Mouse (Mus musculus): ENCODE data around the gene Gm9573. TPM values are rescaled to one million over a fixed set of nuclear protein-coding genes. Genes with fewer than 3 reads are reported as not detected.

The Gm9573 gene
- polyA plus RNA-seq, 1 experiment: 0.23 TPM

- H3K36me3 ChIP-seq (ENCODE audit: control insufficient read depth, insufficient read depth, low read length): no peaks in the 10 kb centered on the region
- no peak overlapping the region for H3K4me3 ChIP-seq (ENCODE audit: control insufficient read depth, insufficient read depth, low read length)
- peak; percentile 83 for DNase-seq
- H3K4me1 ChIP-seq (replicated peaks; ENCODE audit: control insufficient read depth, insufficient read depth, low read length): no peaks in the 10 kb centered on the region
- 21% methylated on average over 6 of the region's 6 CpGs for WGBS
- TF ChIP-seq CTCF (IDR thresholded peaks at IDR 0.05; ENCODE audit: borderline replicate concordance, control insufficient read depth, extremely low read depth, insufficient read depth, low read length, poor library complexity) (peak; percentile 37; the same call in 1 of the 2 replicates), POLR2A (IDR thresholded peaks at IDR 0.05; ENCODE audit: control insufficient read depth, extremely low read depth, insufficient read depth, low read length, poor library complexity) (no peak)
- H3K27me3 ChIP-seq (ENCODE audit: control insufficient read depth, insufficient read depth, low read length): no peaks in the 10 kb centered on the region
- H3K27ac ChIP-seq (ENCODE audit: control insufficient read depth, insufficient read depth, low read length): no peak overlapping the region
Measured at GRCm38 (mm10) chr17:35578211-35578610, 48.2 kb downstream of the Gm9573 start.

GRCm38 (mm10) chr17:35571477-35571876 lies 55.0 kb downstream of the Gm9573 start:
- Histone ChIP-seq H3K4me1 (replicated peaks; ENCODE audit: control insufficient read depth, insufficient read depth, low read length) (peaks cover 19% of the 10 kb centered on the region), H3K27ac (ENCODE audit: control insufficient read depth, insufficient read depth, low read length) (no peak overlapping the region), H3K27me3 (ENCODE audit: control insufficient read depth, insufficient read depth, low read length) (no peaks in the 10 kb centered on the region), H3K36me3 (ENCODE audit: control insufficient read depth, insufficient read depth, low read length) (no peaks in the 10 kb centered on the region), H3K4me3 (ENCODE audit: control insufficient read depth, insufficient read depth, low read length) (no peak overlapping the region)
- no peak for DNase-seq
- TF ChIP-seq CTCF (IDR thresholded peaks at IDR 0.05; ENCODE audit: borderline replicate concordance, control insufficient read depth, extremely low read depth, insufficient read depth, low read length, poor library complexity) (no peak), POLR2A (IDR thresholded peaks at IDR 0.05; ENCODE audit: control insufficient read depth, extremely low read depth, insufficient read depth, low read length, poor library complexity) (no peak)
- WGBS: 97% methylated on average over 7 of the region's 7 CpGs

GRCm38 (mm10) chr17:35570836-35571235 lies 55.6 kb downstream of the Gm9573 start:
- no peaks in the 10 kb centered on the region for H3K27me3 ChIP-seq (ENCODE audit: control insufficient read depth, insufficient read depth, low read length)
- H3K4me3 ChIP-seq (ENCODE audit: control insufficient read depth, insufficient read depth, low read length): no peak overlapping the region
- 94% methylated on average over 14 of the region's 14 CpGs for WGBS
- no peaks in the 10 kb centered on the region for H3K36me3 ChIP-seq (ENCODE audit: control insufficient read depth, insufficient read depth, low read length)
- no peak overlapping the region for H3K27ac ChIP-seq (ENCODE audit: control insufficient read depth, insufficient read depth, low read length)
- H3K4me1 ChIP-seq (replicated peaks; ENCODE audit: control insufficient read depth, insufficient read depth, low read length): peaks cover 19% of the 10 kb centered on the region
- TF ChIP-seq CTCF (IDR thresholded peaks at IDR 0.05; ENCODE audit: borderline replicate concordance, control insufficient read depth, extremely low read depth, insufficient read depth, low read length, poor library complexity) (no peak), POLR2A (IDR thresholded peaks at IDR 0.05; ENCODE audit: control insufficient read depth, extremely low read depth, insufficient read depth, low read length, poor library complexity) (no peak)
- no peak for DNase-seq

- Histone ChIP-seq H3K4me1 (replicated peaks; ENCODE audit: control insufficient read depth, insufficient read depth, low read length) (peaks cover 23% of the 10 kb centered on the region), H3K36me3 (ENCODE audit: control insufficient read depth, insufficient read depth, low read length) (no peaks in the 10 kb centered on the region), H3K27ac (ENCODE audit: control insufficient read depth, insufficient read depth, low read length) (no peak overlapping the region), H3K4me3 (ENCODE audit: control insufficient read depth, insufficient read depth, low read length) (peak overlapping the region; percentile 17), H3K27me3 (ENCODE audit: control insufficient read depth, insufficient read depth, low read length) (no peaks in the 10 kb centered on the region)
- DNase-seq: peak; percentile 26
- TF ChIP-seq POLR2A (IDR thresholded peaks at IDR 0.05; ENCODE audit: control insufficient read depth, extremely low read depth, insufficient read depth, low read length, poor library complexity) (no peak), CTCF (IDR thresholded peaks at IDR 0.05; ENCODE audit: borderline replicate concordance, control insufficient read depth, extremely low read depth, insufficient read depth, low read length, poor library complexity) (no peak)
- WGBS: 4% methylated on average over 28 of the region's 28 CpGs
Measured at GRCm38 (mm10) chr17:35569091-35569944, 57.1 kb downstream of the Gm9573 start.

Other genes with a start within 250 kb of the Gm9573 start
- gene H2-Q4, start 247.0 kb downstream of the Gm9573 start, polyA plus RNA-seq (2012; rRNA removed): 272 and 274 TPM in 2 replicates
- 115 and 165 TPM in 2 replicates for gene H2-Q6, start 201.8 kb downstream of the Gm9573 start, polyA plus RNA-seq (2012; rRNA removed)
- 412 and 617 TPM in 2 replicates for gene H2-Q7, start 187.5 kb downstream of the Gm9573 start, polyA plus RNA-seq (2012; rRNA removed)
- 15.3 and 18.6 TPM in 2 replicates for gene H2-Q10, start 156.5 kb downstream of the Gm9573 start, polyA plus RNA-seq (2012; rRNA removed)
- gene Pou5f1, start 120.6 kb downstream of the Gm9573 start, polyA plus RNA-seq (2012; rRNA removed): 0.50 and 0.71 TPM in 2 replicates
- gene Tcf19, start 109.8 kb downstream of the Gm9573 start, polyA plus RNA-seq (2012; rRNA removed): 64.4 and 92.6 TPM in 2 replicates
- 19.3 and 19.5 TPM in 2 replicates for gene Cchcr1, start 109.5 kb downstream of the Gm9573 start, polyA plus RNA-seq (2012; rRNA removed)
- gene Psors1c2, start 93.4 kb downstream of the Gm9573 start, polyA plus RNA-seq (2012; rRNA removed): 10.2 and 11.2 TPM in 2 replicates
- gene Cdsn, start 74.5 kb downstream of the Gm9573 start, polyA plus RNA-seq (2012; rRNA removed): 1.8 and 3.3 TPM in 2 replicates
- 0.58 and 0.59 TPM in 2 replicates for gene 2300002M23Rik, start 59.2 kb downstream of the Gm9573 start, polyA plus RNA-seq (2012; rRNA removed)
- 0.82 and 1.3 TPM in 2 replicates for gene Sfta2, start 25.1 kb downstream of the Gm9573 start, polyA plus RNA-seq (2012; rRNA removed)
- gene Mucl3, start 17.1 kb upstream of the Gm9573 start, polyA plus RNA-seq (2012; rRNA removed): 0.05 and 0.11 TPM in 2 replicates
- 153 and 171 TPM in 2 replicates for gene Vars2, start 41.0 kb upstream of the Gm9573 start, polyA plus RNA-seq (2012; rRNA removed)
- gene Gtf2h4, start 47.1 kb upstream of the Gm9573 start, polyA plus RNA-seq (2012; rRNA removed): 317 and 352 TPM in 2 replicates
- 33.6 and 43.6 TPM in 2 replicates for gene Ddr1, start 78.0 kb upstream of the Gm9573 start, polyA plus RNA-seq (2012; rRNA removed)
- gene Ier3, start 195.0 kb upstream of the Gm9573 start, polyA plus RNA-seq (2012; rRNA removed): 6.2 and 6.4 TPM in 2 replicates
- gene Flot1, start 196.6 kb upstream of the Gm9573 start, polyA plus RNA-seq (2012; rRNA removed): 62.4 and 70.4 TPM in 2 replicates
- gene Tubb5, start 211.7 kb upstream of the Gm9573 start, polyA plus RNA-seq (2012; rRNA removed): 1,522 and 2,049 TPM in 2 replicates
- 17.4 and 22.4 TPM in 2 replicates for gene Mdc1, start 214.9 kb upstream of the Gm9573 start, polyA plus RNA-seq (2012; rRNA removed)
- 82.8 and 111 TPM in 2 replicates for gene Nrm, start 234.7 kb upstream of the Gm9573 start, polyA plus RNA-seq (2012; rRNA removed)
- gene Ppp1r18, start 239.0 kb upstream of the Gm9573 start, polyA plus RNA-seq (2012; rRNA removed): 174 and 176 TPM in 2 replicates